Mouse (Mus musculus) left cerebral cortex, adult 8-10 months (tissue): Measurements from ENCODE around the gene Defb15. TPM values are rescaled to one million over a fixed set of nuclear protein-coding genes. Genes with fewer than 3 reads are reported as not detected.
"Not testable (repeated sequence)": the region's sequence is repeated elsewhere in the genome, so short reads cannot be mapped to it uniquely, and the experiment has no call there.

Experiments used
- DNase-seq, 2 experiments: peaks; one replicate each; pipeline ENCODE4 v3.0.0; 2022; ENCODE audit warnings: low spot score in 2 of 2
- total RNA-seq, 4 experiments: library from RNA; stranded (reverse); gene quantifications; 2 replicates each; pipeline ENCODE4 v1.2.4; 2022

The Defb15 gene
- not detected for total RNA-seq

DNA sequence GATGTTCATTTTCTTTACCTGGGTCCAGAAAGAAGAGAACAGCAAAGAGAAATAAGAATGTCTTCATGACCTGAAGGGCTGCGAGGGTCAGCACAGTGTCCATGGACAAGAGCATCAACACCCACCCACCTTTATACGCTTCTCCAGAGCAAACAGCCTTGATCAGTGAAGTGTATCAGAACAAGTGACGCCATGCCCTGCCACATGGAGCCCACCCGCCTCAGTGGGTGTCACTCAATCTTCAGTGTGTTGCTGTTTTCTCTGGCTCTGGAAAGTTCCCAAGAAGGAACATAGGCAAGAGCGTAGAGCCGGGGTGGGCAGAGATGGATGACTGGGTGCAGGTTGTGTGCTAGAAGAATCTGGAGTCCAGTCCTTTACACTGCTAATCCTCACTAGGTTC lies at the start of gene Defb15:
TSS of gene Defb15 (minus strand) at position 101 of the 400 bp plus-strand sequence.
- DNase-seq = no peak

DNA sequence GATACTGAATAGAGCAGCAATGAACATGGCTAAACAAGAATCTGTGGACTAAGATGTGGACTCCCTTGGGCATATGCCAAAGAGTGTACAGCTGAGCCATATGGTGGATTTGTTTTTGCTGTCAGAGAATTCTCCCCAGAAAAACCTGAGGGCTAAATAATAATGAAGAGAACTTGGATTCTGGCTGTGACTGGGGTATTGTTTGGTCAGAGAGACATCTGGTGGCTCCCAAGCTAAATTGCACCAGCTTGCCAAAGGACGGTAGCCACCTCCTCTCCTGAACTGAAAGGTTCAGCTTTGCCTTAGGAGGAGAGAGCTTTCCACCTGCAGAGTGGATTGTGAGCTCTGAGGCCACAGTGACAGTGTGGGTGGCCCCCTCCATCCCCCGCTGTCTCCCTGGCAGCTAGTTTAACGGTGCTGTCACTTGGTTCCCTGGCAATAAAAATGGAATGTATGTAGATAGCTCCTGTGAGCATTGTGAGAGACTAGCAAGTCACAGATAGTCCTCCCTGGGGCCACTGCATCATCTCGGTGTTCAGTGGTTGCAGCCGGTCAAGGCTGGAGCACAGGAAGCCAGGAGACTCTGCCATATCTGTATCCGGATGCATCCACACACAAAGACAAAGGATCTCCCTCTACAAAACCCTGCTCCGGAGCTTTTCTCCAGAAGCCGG lies 49.3 kb upstream of the Defb15 start:
- peak in 1 of 2 experiments; percentile 23 for DNase-seq

GRCm38 (mm10) chr8:21978193-21978592 lies 45.7 kb upstream of the Defb15 start:
- peak in 1 of 2 experiments; percentile 51 for DNase-seq

- DNase-seq = no peak
Measured at GRCm38 (mm10) chr8:21969475-21969874, 37.0 kb upstream of the Defb15 start, which contains the start of gene Ccdc70. Ccdc70 (plus strand) TSS chr8:21969775.

- no peak for DNase-seq
Measured at GRCm38 (mm10) chr8:21966646-21967045, 34.1 kb upstream of the Defb15 start.

- DNase-seq = no peak
Measured at GRCm38 (mm10) chr8:21958414-21958813, 25.9 kb upstream of the Defb15 start, which contains the start of gene Fam90a1a. Fam90a1a (plus strand) TSS chr8:21958714.

- DNase-seq = no peak
Measured at GRCm38 (mm10) chr8:21956336-21956735, 23.8 kb upstream of the Defb15 start.

- DNase-seq = peak; percentile 8 to 34
Measured at GRCm38 (mm10) chr8:21955321-21955720, 22.8 kb upstream of the Defb15 start.

DNA sequence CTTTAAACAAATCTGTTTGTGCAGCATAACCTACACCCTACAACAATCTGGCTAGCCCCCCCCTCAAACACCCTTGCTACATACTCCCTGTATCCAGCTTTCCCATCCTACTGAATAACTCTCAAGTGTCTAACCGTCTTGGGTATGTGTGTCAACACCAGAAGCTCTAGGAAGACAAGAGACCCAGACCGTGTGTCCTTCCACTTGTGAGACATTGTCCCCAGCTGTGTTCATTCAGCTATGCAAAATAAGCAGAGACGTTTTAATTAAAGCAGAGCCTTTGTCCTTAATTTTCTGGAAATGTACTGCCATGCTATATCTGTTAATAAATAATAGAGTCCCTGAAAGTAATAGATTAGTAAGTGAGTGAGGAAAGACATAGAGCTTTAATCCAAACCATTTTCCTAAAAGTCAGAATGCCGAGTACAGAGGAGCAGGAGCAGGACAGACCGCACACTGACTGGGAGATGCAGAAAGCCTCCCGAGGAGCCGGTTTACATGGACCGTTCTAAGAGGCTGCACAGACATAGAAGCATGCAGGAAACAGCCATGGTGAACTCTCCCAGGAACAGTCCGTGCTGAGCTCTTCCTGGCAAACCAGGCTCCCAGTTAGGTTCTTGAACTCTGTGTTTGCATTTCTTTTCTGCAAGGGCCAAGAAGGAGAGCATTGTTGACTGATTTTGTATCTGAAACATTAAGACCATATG lies 15.0 kb upstream of the Defb15 start:
- DNase-seq = no peak

DNA sequence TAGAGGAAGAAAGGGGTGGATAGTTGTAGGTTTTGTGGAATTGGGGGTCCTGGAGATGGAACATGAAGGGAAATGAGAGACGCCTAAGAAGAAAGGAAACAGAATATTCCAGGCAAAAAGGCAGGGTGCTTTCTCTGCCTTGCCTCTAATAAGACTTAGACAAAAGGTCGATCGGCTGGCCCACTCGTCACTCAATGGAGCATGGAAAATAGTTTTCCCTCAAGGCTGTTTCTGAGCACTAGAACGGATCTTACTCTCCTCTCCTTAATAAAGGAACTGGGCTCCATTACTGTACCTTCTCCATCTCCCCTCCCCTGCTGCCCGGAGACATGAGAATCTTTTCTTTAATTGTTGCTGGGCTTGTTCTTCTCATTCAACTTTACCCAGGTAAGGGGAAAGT lies 14.0 kb upstream of the Defb15 start, which contains the start of gene Defb13:
TSS of gene Defb13 (plus strand) at position 301 of the 400 bp plus-strand sequence.
- DNase-seq = no peak

- DNase-seq = not testable (repeated sequence)
Measured at GRCm38 (mm10) chr8:21938052-21938451, 5.5 kb upstream of the Defb15 start, which contains the start of gene Defb35. Defb35 (plus strand) TSS chr8:21938352.

GRCm38 (mm10) chr8:21930754-21931153 lies 1.8 kb downstream of the Defb15 start:
- not testable (repeated sequence) for DNase-seq

- DNase-seq = peak in 1 of 2 experiments; percentile 8
Measured at GRCm38 (mm10) chr8:21915625-21916024, 16.9 kb downstream of the Defb15 start.

- no peak for DNase-seq
Measured at GRCm38 (mm10) chr8:21912554-21912953, 20.0 kb downstream of the Defb15 start.

- no peak for DNase-seq
Measured at GRCm38 (mm10) chr8:21911931-21912330, 20.6 kb downstream of the Defb15 start.

- DNase-seq = not testable (repeated sequence)
Measured at GRCm38 (mm10) chr8:21906290-21906689, 26.2 kb downstream of the Defb15 start, which contains the start of gene Defb11. Defb11 (minus strand) TSS chr8:21906412.

- DNase-seq = not testable (repeated sequence)
Measured at GRCm38 (mm10) chr8:21885321-21885720, 47.2 kb downstream of the Defb15 start, which contains the start of gene Defb9. Defb9 (minus strand) TSS chr8:21885421.

Other genes with a start within 250 kb of the Defb15 start
- gene AY761184, start 229.1 kb downstream of the Defb15 start, total RNA-seq = not detected
- not detected for gene Defa24, start 198.2 kb downstream of the Defb15 start, total RNA-seq
- not detected for gene Defb50, start 109.2 kb downstream of the Defb15 start, total RNA-seq
- not detected for gene Defb2, start 92.8 kb downstream of the Defb15 start, total RNA-seq
- gene Defb10, start 73.8 kb downstream of the Defb15 start, total RNA-seq = not detected
- gene Defb9, start 47.3 kb downstream of the Defb15 start, total RNA-seq = not detected
- gene Defb11, start 26.3 kb downstream of the Defb15 start, total RNA-seq = not detected
- gene Defb35, start 5.6 kb upstream of the Defb15 start, total RNA-seq = not detected
- not detected for gene Defb13, start 14.1 kb upstream of the Defb15 start, total RNA-seq
- gene Fam90a1a, start 26.0 kb upstream of the Defb15 start, total RNA-seq = not detected
- not detected for gene Ccdc70, start 37.1 kb upstream of the Defb15 start, total RNA-seq
- 1 to 10 TPM; 2.0 to 2.3 (median 2.2) TPM for gene Atp7b, start 127.6 kb upstream of the Defb15 start, total RNA-seq
- 10 to 100 TPM; 31.6 to 34.7 (median 33.8) TPM for gene Alg11, start 128.0 kb upstream of the Defb15 start, total RNA-seq
- gene Nek5, start 192.3 kb upstream of the Defb15 start, total RNA-seq = under 1 TPM in 2 of 4 experiments, not detected in 2; 0.27 to 0.33 TPM
- 1 to 10 TPM; 1.6 to 3.5 (median 2.1) TPM for gene Nek3, start 233.7 kb upstream of the Defb15 start, total RNA-seq